Mouse (Mus musculus): ENCODE data around the gene Bfar.
"Not testable (repeated sequence)": the region's sequence is repeated elsewhere in the genome, so short reads cannot be mapped to it uniquely, and the experiment has no call there.

The Bfar gene

GRCm38 (mm10) chr16:13722937-13723336 lies 51.3 kb downstream of the Bfar start:
- no peak for DNase-seq

GRCm38 (mm10) chr16:13727811-13728335 lies 56.2 kb downstream of the Bfar start:
- no peak for DNase-seq

GRCm38 (mm10) chr16:13729428-13729827 lies 57.8 kb downstream of the Bfar start:
- no peak for DNase-seq

- no peak for DNase-seq
Measured at GRCm38 (mm10) chr16:13730285-13731255, 58.9 kb downstream of the Bfar start, which contains the start of gene Pla2g10. Gene Pla2g10 (minus strand): TSS chr16:13730983.

GRCm38 (mm10) chr16:13732786-13733185 lies 61.1 kb downstream of the Bfar start:
- no peak for DNase-seq

- peak; percentile 82 for DNase-seq
Measured at GRCm38 (mm10) chr16:13733518-13734137, 62.0 kb downstream of the Bfar start.

- no peak for DNase-seq
Measured at GRCm38 (mm10) chr16:13735977-13736376, 64.3 kb downstream of the Bfar start.

- not testable (repeated sequence) for DNase-seq
Measured at GRCm38 (mm10) chr16:13739044-13739443, 67.4 kb downstream of the Bfar start.

- no peak for DNase-seq
Measured at GRCm38 (mm10) chr16:13740844-13741243, 69.2 kb downstream of the Bfar start.

GRCm38 (mm10) chr16:13747708-13748107 lies 76.0 kb downstream of the Bfar start:
- no peak for DNase-seq

GRCm38 (mm10) chr16:13748124-13748523 lies 76.5 kb downstream of the Bfar start:
- no peak for DNase-seq

GRCm38 (mm10) chr16:13748813-13749212 lies 77.2 kb downstream of the Bfar start:
- not testable (repeated sequence) for DNase-seq

- no peak for DNase-seq
Measured at GRCm38 (mm10) chr16:13749306-13749705, 77.6 kb downstream of the Bfar start.

- DNase-seq = no peak
Measured at GRCm38 (mm10) chr16:13749981-13750380, 78.3 kb downstream of the Bfar start.

- no peak for DNase-seq
Measured at GRCm38 (mm10) chr16:13750626-13751025, 79.0 kb downstream of the Bfar start.

All from right cerebral cortex, postnatal 14 days (tissue).